Mouse (Mus musculus): ENCODE measurements around the gene 6430548M08Rik. TPM values are rescaled to one million over a fixed set of nuclear protein-coding genes. Genes with fewer than 3 reads are reported as not detected.

The 6430548M08Rik gene
- 1 to 10 TPM; 1.0 to 3.2 TPM for polyA plus RNA-seq (2017; shearing (Covaris generic))

DNA sequence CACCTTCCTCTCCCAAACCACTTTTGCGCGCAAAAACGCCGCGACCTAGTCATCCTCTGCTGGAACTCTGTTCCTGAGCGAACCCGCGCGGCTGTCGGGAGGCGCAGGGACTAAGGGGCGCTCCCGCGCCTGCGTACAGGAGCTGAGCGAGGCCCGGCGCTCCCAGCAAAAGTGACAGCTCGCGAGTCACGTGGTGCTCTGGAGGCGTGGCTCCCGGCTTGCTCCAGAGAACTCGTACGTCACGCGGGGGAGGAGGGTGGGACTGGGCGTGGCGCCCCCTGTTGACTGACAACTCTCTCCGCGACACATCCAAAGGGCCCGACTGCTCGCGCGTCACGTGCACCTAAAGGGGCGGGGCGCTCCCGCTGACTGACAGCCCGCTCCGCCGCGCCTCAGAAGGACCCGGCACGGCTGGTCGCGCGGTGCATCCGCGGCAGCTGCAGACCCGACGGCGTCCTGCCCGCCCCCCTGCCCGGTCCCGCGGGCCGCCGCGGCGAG, at the start of gene 6430548M08Rik:
Gene 6430548M08Rik (plus strand): TSS at position 395 of the 498 bp plus-strand sequence.

DNA sequence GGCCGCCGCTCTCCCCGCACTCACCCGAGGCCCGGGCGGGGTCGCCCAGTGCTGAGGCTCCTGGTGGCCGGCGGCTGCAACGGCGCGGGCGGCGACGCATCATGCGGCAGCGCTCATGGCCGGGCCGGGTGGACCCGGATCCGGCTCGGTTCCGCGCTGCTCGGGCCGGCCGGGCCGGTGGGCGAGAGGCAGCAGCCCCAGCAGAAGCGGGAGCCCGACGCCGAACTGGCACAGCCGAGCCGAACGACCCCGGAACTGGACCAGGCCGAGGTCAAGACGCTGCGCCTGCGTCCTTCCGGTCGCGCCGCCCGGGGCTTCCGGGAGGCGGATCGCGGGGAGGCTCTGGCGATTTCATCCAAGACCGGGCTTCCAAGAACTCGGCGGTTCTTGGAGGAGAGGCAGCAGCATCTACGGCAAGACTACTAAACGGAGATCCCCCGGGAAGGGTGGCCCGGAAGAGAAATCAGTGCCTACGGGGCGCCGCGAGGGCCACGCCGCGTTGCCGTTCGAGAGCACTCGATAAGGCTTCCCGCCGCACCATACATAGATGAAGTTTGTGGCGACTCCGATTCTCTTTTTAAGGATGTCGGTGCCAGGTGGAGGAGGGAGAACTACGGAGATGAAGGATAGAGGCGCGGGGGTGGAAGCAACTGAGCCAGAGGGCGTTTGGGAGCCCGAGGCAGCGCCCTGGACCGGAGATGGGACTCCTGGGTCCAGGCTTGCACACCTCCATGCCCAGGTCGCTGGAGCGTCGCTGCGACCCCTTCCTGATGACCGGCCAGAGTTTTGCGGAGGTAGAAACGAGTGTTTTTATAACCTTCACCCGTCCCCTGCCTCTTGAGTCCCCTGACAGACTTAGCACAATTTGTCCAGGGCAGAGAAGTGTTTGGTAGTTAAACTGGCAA, 12.6 kb upstream of the 6430548M08Rik start, which contains the start of gene Zdhhc7:
Gene Zdhhc7 (minus strand): TSS at position 415 of the 905 bp plus-strand sequence.

DNA sequence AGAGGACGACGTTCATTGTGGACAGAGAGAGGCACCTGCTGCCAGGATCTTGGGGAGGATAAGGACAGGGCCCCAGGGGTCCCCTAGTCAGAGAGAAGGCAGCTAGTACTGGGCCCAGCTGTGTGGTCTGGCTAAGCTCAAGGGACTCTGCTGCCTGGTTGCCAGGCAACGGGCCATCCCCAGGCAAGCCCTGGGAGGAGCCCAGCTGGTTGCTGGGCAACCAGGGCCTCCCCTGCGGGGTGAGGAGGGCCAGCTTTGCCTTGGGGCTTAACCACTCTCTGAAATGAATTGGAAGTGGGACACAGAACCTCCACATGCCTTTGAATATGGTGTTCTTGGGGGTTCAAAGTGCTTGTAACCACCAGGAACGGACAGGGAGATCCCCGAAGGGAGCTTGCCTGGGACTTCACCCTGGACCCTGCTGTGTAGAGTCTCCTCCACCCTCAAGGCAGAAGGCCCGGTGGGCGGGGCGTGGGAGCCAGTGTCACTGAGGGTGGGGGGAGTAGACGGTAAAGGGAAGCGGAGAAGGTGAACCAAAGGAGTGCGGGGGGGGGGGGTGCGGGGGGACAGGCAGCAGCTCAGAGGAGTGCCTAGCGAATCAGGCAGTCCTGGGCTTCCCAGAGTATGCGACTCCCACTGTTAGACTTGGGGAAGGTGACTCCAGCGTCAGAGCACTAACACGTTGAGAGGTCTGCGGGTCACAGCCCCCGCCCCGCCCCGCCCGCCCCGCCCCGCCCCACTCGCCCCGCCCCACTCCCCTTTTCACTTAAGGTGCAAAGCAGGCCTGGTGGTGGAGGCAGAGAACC, 63.6 kb downstream of the 6430548M08Rik start, which contains the start of gene Fam92b:
Gene Fam92b (minus strand): TSS at position 149 of the 806 bp plus-strand sequence.

Other genes with a start within 250 kb of the 6430548M08Rik start
- gene Usp10, start 203.8 kb upstream of the 6430548M08Rik start, polyA plus RNA-seq (2017; shearing (Covaris generic)), result 10 to 100 TPM; 85.6 to 88.1 TPM
- 10 to 100 TPM in 1 of 2 experiments, not detected in 1; 14.4 TPM for gene Gm20388, start 203.3 kb upstream of the 6430548M08Rik start, polyA plus RNA-seq (2017; shearing (Covaris generic))
- 1 to 10 TPM in 1 of 2 experiments, under 1 TPM in 1; 0.11 to 3.1 TPM for gene Crispld2, start 121.7 kb upstream of the 6430548M08Rik start, polyA plus RNA-seq (2017; shearing (Covaris generic))
- gene Zdhhc7, start 12.7 kb upstream of the 6430548M08Rik start, polyA plus RNA-seq (2017; shearing (Covaris generic)), result 10 to 100 TPM; 48.1 to 64.8 TPM
- not detected for gene Fam92b, start 63.3 kb downstream of the 6430548M08Rik start, polyA plus RNA-seq (2017; shearing (Covaris generic))
- gene Gse1, start 114.3 kb downstream of the 6430548M08Rik start, polyA plus RNA-seq (2017; shearing (Covaris generic)), result 10 to 100 TPM; 14.0 to 16.4 TPM

All from inflammation-experienced regulatory T-cells (primary cell).